Mouse (Mus musculus) adrenal gland, postnatal 36 days (tissue): ENCODE measurements around the gene Iscu. TPM values are rescaled to one million over a fixed set of nuclear protein-coding genes. Genes with fewer than 3 reads are reported as not detected.

Source experiments
- DNase-seq, 2 experiments: peaks; one replicate each; pipeline ENCODE4 v3.0.0; 2021; ENCODE audit warnings: mixed read lengths in 1 of 2
- long read RNA-seq, 2 experiments: library from polyadenylated mRNA; stranded (forward); transcript quantifications; one replicate each; pipeline ENCODE4 v2.0.0; 2021; ENCODE audit warnings: borderline sequencing depth in 2 of 2
- total RNA-seq, 2 experiments: library from RNA; stranded (reverse); gene quantifications; 2 replicates each; pipeline ENCODE4 v1.2.3; 2021

Iscu gene
- 100 to 1,000 TPM; 612 to 984 TPM for total RNA-seq
- long read RNA-seq, experiment 1, transcript Iscu-203 (5 exons, 1,116 nt): minor isoform, 24 of 1,776 reads
- long read RNA-seq, experiment 1, transcript Iscu-205 (5 exons, 489 nt): minor isoform, 72 of 1,776 reads
- long read RNA-seq, experiment 1, transcript Iscu-202 (4 exons, 1,395 nt): minor isoform, 6 of 1,776 reads
- long read RNA-seq, experiment 1, transcript Iscu-201 (5 exons, 957 nt): major isoform, 1,589 of 1,776 reads
- long read RNA-seq, experiment 1, partial matches to known transcripts: 43 of 1,776 reads
- long read RNA-seq, experiment 1, other reads (novel, unspliced or antisense): 42 of 1,776 reads
- long read RNA-seq, experiment 2, transcript Iscu-203 (5 exons, 1,116 nt): minor isoform, 8 of 480 reads
- long read RNA-seq, experiment 2, transcript Iscu-201 (5 exons, 957 nt): major isoform, 441 of 480 reads
- long read RNA-seq, experiment 2, transcript Iscu-205 (5 exons, 489 nt): minor isoform, 12 of 480 reads
- long read RNA-seq, experiment 2, partial matches to known transcripts: 7 of 480 reads
- long read RNA-seq, experiment 2, other reads (novel, unspliced or antisense): 10 of 480 reads

- DNase-seq: peak; percentile 97 to 98
These were observed at the start of gene Iscu, which contains the start of gene Sart3 for GRCm38 (mm10) chr5:113772450-113772895. Gene Iscu (plus strand): TSS chr5:113772748. Gene Sart3 (minus strand): TSS chr5:113772510.

- no peak for DNase-seq
These were observed 48.8 kb upstream of the Iscu start for GRCm38 (mm10) chr5:113723567-113724237.

GRCm38 (mm10) chr5:113724446-113724845 lies 48.1 kb upstream of the Iscu start, which contains the start of gene 1700069L16Rik:
Gene 1700069L16Rik (minus strand): TSS chr5:113724772.
- DNase-seq: peak; percentile 76 to 82

- DNase-seq: no peak
These were observed 47.1 kb upstream of the Iscu start for GRCm38 (mm10) chr5:113725417-113725816.

GRCm38 (mm10) chr5:113726618-113727017 lies 45.9 kb upstream of the Iscu start:
- DNase-seq: no peak

- DNase-seq: no peak
These were observed 45.3 kb upstream of the Iscu start for GRCm38 (mm10) chr5:113727238-113727637.

GRCm38 (mm10) chr5:113728011-113728410 lies 44.5 kb upstream of the Iscu start:
- no peak for DNase-seq

- DNase-seq: no peak
These were observed 43.9 kb upstream of the Iscu start for GRCm38 (mm10) chr5:113728691-113729090.

GRCm38 (mm10) chr5:113730641-113731121 lies 41.9 kb upstream of the Iscu start:
- no peak for DNase-seq

GRCm38 (mm10) chr5:113731174-113731573 lies 41.4 kb upstream of the Iscu start:
- DNase-seq: no peak

- DNase-seq: peak; percentile 37 to 72
These were observed 40.4 kb upstream of the Iscu start for GRCm38 (mm10) chr5:113732182-113732581.

GRCm38 (mm10) chr5:113734376-113734775 lies 38.2 kb upstream of the Iscu start:
- DNase-seq: no peak

- DNase-seq: no peak
These were observed 37.6 kb upstream of the Iscu start for GRCm38 (mm10) chr5:113735023-113735344.

- peak; percentile 95 to 96 for DNase-seq
These were observed 37.0 kb upstream of the Iscu start, which contains the start of gene Ficd for GRCm38 (mm10) chr5:113735345-113736112. Gene Ficd (plus strand): TSS chr5:113735803.

- DNase-seq: no peak
These were observed 36.4 kb upstream of the Iscu start for GRCm38 (mm10) chr5:113736113-113736502.

- no peak for DNase-seq
These were observed 35.9 kb upstream of the Iscu start for GRCm38 (mm10) chr5:113736522-113737164.

- peak; percentile 17 to 44 for DNase-seq
These were observed 34.8 kb upstream of the Iscu start for GRCm38 (mm10) chr5:113737607-113738237.

- no peak for DNase-seq
These were observed 24.9 kb upstream of the Iscu start for GRCm38 (mm10) chr5:113747629-113748028.

- DNase-seq: no peak
These were observed 23.8 kb upstream of the Iscu start for GRCm38 (mm10) chr5:113748556-113749331.

- DNase-seq: no peak
These were observed 20.9 kb upstream of the Iscu start for GRCm38 (mm10) chr5:113751521-113752157.
